Mouse (Mus musculus): ENCODE data around the gene Atg5. TPM values are rescaled to one million over a fixed set of nuclear protein-coding genes. Genes with fewer than 3 reads are reported as not detected.
"Not testable (repeated sequence)": the region's sequence is repeated elsewhere in the genome, so short reads cannot be mapped to it uniquely, and the experiment has no call there.

Gene Atg5
- polyA plus RNA-seq (2012; rRNA removed) = 21.7 and 22.7 TPM in 2 replicates

DNA sequence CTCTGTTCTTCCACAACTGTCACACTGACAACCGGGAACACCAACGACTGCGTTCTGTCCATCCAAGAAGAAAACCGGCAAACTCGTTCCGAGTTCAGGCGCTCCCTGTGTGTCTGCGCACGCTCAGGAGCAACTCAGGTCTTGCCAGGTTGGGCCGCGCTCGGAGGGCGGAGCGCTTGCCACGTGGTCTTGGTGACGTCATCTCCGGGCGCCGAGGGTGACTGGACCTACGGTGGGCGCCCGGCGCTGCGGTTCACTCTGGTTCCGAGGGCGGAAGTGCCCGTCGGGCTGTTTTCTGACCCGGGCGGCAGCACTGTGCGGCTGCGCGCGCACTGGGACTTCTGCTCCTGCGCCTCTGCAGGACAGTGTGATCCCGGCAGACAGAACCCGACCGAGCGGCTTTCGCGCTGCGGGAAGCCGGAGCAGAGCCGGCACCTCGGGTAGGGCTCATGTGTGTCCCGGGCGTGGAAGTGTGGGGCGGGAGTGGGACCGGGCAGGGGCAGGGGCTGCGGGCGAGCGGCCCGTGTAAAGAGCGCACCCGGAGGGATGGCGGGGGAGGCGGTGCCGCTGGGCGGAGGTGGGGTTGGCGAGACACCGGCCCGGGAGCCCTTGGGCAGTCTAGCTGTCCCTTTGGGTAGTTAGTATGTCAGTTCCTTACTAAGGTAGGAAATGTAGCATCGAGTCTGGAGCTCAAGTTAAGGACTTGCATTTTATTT is at the start of gene Atg5:
Gene Atg5, plus strand, starts transcription at position 214 of the 716 bp plus-strand sequence.
- peak; percentile 99 for DNase-seq (ENCODE audit: low read depth)
- 0 out of 2 replicates have a peak, but pooled peaks have one; percentile 29 for TF ChIP-seq CTCF (IDR thresholded peaks at IDR 0.05; ENCODE audit: borderline replicate concordance, extremely low read depth, insufficient read depth, insufficient read length)
- TF ChIP-seq POLR2A (IDR thresholded peaks at IDR 0.05; ENCODE audit: borderline replicate concordance, extremely low read depth, insufficient read depth, insufficient read length, poor library complexity, severe bottlenecking) = no peak; the same call in 1 of the 2 replicates

- peak; percentile 27 for DNase-seq (ENCODE audit: low read depth)
- peak; percentile 37; the same call in 1 of the 2 replicates for TF ChIP-seq CTCF (IDR thresholded peaks at IDR 0.05; ENCODE audit: borderline replicate concordance, extremely low read depth, insufficient read depth, insufficient read length)
These were observed 49.1 kb upstream of the Atg5 start for GRCm38 (mm10) chr10:44219073-44219472.

- no peak for DNase-seq (ENCODE audit: low read depth)
- TF ChIP-seq POLR2A (IDR thresholded peaks at IDR 0.05; ENCODE audit: borderline replicate concordance, extremely low read depth, insufficient read depth, insufficient read length, poor library complexity, severe bottlenecking) = no peak
- no peak for TF ChIP-seq CTCF (IDR thresholded peaks at IDR 0.05; ENCODE audit: borderline replicate concordance, extremely low read depth, insufficient read depth, insufficient read length)
These were observed 43.8 kb upstream of the Atg5 start for GRCm38 (mm10) chr10:44224345-44224744.

GRCm38 (mm10) chr10:44233351-44233750 is 34.8 kb upstream of the Atg5 start:
- DNase-seq (ENCODE audit: low read depth) = not testable (repeated sequence)

GRCm38 (mm10) chr10:44235298-44235697 is 32.9 kb upstream of the Atg5 start:
- DNase-seq (ENCODE audit: low read depth) = peak; percentile 13

DNA sequence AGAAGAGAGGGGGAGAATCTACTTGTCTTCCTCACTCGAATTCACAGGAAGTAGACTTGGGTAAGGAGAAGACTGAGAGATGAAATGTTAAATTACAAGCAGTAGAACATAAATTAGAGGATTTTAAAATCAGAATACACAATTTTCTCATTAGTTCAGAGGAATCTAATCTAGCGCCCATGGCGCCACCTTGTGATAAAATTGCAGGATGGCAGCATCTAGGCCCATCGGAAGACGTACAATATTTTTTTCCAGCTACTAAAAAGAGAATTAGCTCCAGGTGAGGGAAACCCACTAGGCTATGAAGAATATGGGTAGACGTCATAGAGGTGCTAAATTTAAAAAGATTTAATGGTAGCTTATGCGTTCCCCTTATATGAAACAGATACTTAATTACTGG is 11.5 kb upstream of the Atg5 start:
- no peak for TF ChIP-seq POLR2A (IDR thresholded peaks at IDR 0.05; ENCODE audit: borderline replicate concordance, extremely low read depth, insufficient read depth, insufficient read length, poor library complexity, severe bottlenecking)
- peak; percentile 30; the same call in 1 of the 2 replicates for TF ChIP-seq CTCF (IDR thresholded peaks at IDR 0.05; ENCODE audit: borderline replicate concordance, extremely low read depth, insufficient read depth, insufficient read length)
- DNase-seq (ENCODE audit: low read depth) = peak; percentile 15

DNA sequence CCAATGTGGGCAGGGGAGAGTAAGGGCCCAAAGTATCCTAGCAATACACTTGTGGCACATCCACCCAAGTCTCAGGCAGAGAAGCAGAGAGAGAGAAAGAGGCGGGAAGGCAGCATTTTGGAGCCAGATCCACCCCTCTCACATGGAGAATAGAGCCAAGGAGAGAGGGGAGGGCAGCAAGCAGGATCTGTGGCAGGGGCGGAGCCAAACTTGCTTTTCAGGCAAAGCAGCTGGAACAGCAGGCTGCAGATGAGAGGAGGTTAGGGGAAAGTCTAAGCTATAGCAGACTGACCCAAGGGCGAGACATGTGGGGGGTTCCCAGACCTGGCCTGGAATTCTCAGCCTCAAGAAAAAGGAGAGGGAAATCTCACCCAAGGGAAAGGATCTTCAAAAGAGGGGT is 2.3 kb upstream of the Atg5 start:
- no peak for TF ChIP-seq POLR2A (IDR thresholded peaks at IDR 0.05; ENCODE audit: borderline replicate concordance, extremely low read depth, insufficient read depth, insufficient read length, poor library complexity, severe bottlenecking)
- TF ChIP-seq CTCF (IDR thresholded peaks at IDR 0.05; ENCODE audit: borderline replicate concordance, extremely low read depth, insufficient read depth, insufficient read length) = no peak
- no peak for DNase-seq (ENCODE audit: low read depth)

DNA sequence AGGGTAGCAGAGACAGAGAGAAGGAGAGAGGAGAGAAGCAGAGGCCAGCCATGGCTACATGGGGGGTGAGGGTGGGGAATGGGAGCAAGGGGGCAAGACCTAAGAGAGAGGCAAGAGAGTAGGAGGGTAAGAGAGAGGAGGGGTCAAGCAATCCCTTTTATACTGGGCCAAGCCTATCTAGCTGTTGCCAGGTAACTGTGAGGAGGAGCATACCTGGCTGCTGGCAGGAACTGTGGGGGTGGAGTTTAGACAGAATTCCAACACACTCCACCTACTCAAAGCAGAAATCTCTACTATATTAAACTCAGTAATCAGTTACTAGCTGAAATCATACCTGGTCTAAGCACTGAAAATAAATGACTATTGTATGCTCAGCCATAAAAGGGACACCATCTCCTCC is 1.6 kb upstream of the Atg5 start:
- DNase-seq (ENCODE audit: low read depth) = no peak
- no peak for TF ChIP-seq POLR2A (IDR thresholded peaks at IDR 0.05; ENCODE audit: borderline replicate concordance, extremely low read depth, insufficient read depth, insufficient read length, poor library complexity, severe bottlenecking)
- TF ChIP-seq CTCF (IDR thresholded peaks at IDR 0.05; ENCODE audit: borderline replicate concordance, extremely low read depth, insufficient read depth, insufficient read length) = no peak

DNA sequence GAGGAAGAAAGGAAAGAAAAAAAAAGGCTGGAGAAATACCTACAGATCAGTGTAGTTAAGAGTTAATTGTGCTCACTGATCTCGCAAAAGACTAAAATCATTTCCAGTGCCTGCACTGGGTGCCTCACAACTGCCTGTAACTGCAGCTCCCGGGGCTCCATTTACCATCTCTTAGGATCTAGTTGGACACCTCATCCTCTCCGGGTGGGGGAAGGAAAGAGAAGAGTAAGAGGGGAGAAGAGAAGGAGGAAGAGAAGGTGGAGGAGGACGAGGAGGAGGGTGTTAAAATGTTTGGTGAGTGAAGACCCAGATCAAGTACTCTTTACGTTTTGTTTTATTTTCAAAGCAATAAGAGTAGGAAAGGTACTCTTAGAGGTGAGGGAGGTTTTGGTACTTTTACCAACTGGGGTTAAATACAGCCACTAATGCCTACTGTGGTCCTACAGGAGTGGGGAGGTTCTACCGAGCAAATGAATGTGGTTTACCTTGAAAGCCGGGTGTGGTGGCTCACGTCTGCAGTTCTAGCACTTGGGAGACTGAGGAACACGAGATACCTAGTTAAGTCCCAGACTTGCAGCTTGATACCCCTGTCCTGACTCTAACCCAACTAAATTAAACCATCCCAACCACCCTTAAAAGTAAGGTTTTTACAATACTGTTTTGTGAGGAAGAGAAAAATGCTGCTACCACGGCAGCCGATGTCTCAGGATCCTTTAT is 574 bp upstream of the Atg5 start:
- DNase-seq (ENCODE audit: low read depth) = no peak
- no peak for TF ChIP-seq POLR2A (IDR thresholded peaks at IDR 0.05; ENCODE audit: borderline replicate concordance, extremely low read depth, insufficient read depth, insufficient read length, poor library complexity, severe bottlenecking)
- TF ChIP-seq CTCF (IDR thresholded peaks at IDR 0.05; ENCODE audit: borderline replicate concordance, extremely low read depth, insufficient read depth, insufficient read length) = no peak

DNA sequence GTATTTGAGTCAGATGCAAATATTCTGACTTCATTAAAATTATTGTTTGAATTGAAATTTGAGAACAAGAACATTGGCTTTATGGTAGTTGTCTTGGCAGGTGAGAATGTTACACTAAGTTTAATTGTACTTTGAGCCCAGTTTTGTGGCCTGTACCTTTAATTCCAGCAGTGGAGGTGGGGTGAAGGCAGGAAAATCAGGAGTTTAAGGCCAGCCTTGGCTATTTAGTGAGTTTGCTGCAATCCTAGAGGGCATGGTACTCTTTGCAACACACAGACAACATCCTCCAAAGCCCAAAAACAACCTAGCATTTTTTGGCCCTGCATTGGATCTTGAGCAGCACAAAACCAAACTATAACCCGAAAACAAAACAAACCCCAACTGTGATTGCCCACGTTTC is 1.1 kb downstream of the Atg5 start:
- no peak for DNase-seq (ENCODE audit: low read depth)
- TF ChIP-seq CTCF (IDR thresholded peaks at IDR 0.05; ENCODE audit: borderline replicate concordance, extremely low read depth, insufficient read depth, insufficient read length) (no peak), POLR2A (IDR thresholded peaks at IDR 0.05; ENCODE audit: borderline replicate concordance, extremely low read depth, insufficient read depth, insufficient read length, poor library complexity, severe bottlenecking) (no peak)

DNA sequence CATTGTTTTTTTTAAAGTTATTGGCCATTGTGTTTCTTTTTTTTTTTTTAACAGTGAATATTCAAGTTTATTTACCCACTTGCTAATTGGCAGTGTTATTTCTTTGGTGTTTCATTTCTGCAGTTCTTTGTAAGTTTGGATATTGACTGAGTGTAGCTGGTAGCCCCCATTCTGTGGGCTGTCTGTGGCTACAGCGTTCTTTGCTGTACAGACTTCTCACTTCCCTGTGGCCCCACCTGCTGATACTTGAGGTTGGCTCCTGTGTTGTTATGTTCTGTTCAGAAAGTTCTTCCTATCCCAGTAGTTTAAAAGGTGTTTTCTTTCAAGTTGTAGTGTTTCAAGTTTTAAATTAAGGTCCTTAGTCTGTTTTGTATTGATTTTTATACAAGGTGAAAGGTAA is 14.2 kb downstream of the Atg5 start:
- TF ChIP-seq POLR2A (IDR thresholded peaks at IDR 0.05; ENCODE audit: borderline replicate concordance, extremely low read depth, insufficient read depth, insufficient read length, poor library complexity, severe bottlenecking) = no peak
- TF ChIP-seq CTCF (IDR thresholded peaks at IDR 0.05; ENCODE audit: borderline replicate concordance, extremely low read depth, insufficient read depth, insufficient read length) = no peak
- DNase-seq (ENCODE audit: low read depth) = no peak

DNA sequence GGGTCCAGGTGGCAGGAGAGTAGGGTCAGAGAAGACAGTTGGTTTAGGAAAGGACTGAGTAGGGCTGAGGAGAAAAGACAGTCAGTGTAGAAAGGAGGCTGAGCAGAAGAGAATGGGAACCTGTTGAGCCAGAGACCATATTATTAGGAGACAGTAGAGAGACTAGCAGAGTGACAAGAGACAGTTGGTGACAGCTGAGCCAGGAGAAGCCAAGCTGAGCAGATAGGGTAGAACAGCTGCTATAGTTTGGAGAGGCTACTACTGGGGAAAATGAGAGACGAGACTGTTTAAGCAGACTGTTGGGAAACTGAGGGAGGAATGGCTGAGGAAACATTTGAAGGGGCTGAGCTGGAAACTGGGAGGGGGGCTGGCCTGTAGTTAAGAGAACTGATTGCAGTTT is 16.9 kb downstream of the Atg5 start:
- DNase-seq (ENCODE audit: low read depth) = no peak
- TF ChIP-seq POLR2A (IDR thresholded peaks at IDR 0.05; ENCODE audit: borderline replicate concordance, extremely low read depth, insufficient read depth, insufficient read length, poor library complexity, severe bottlenecking) = no peak
- TF ChIP-seq CTCF (IDR thresholded peaks at IDR 0.05; ENCODE audit: borderline replicate concordance, extremely low read depth, insufficient read depth, insufficient read length) = no peak
